Mouse (Mus musculus) midbrain, embryonic 12.5 days (tissue): ENCODE results near the gene Dhtkd1. TPM values are rescaled to one million over a fixed set of nuclear protein-coding genes. Genes with fewer than 3 reads are reported as not detected.
"Not testable (repeated sequence)": the region's sequence is repeated elsewhere in the genome, so short reads cannot be mapped to it uniquely, and the experiment has no call there.

Experiments
- ATAC-seq: fragments of 200-750 bp; cut with Nextera tagmentation; 2 replicates; pipeline ENCODE4 v1.8.0; 2017; ENCODE audit warnings: low read depth, moderate TSS enrichment, moderate library complexity; ENCODE audit not compliant: low FRiP score
- H3K27ac ChIP-seq: fragments of 300-500 bp; sonication (generic); replicated peaks from 2 replicates; pipeline ENCODE4 v1.5.1; 2016; ENCODE audit warnings: mild to moderate bottlenecking
- H3K27me3 ChIP-seq: fragments of 300-500 bp; sonication (generic); 2 replicates; pipeline ENCODE4 v1.6.1; 2016; ENCODE audit warnings: mild to moderate bottlenecking
- H3K36me3 ChIP-seq: fragments of 300-500 bp; sonication (generic); 2 replicates; pipeline ENCODE4 v1.6.1; 2016
- H3K4me1 ChIP-seq: fragments of 300-500 bp; sonication (generic); 2 replicates; pipeline ENCODE4 v1.6.1; 2016
- H3K4me2 ChIP-seq: fragments of 300-500 bp; sonication (generic); replicated peaks from 2 replicates; pipeline ENCODE4 v1.6.1; 2016; ENCODE audit warnings: mild to moderate bottlenecking, moderate library complexity
- H3K4me3 ChIP-seq: fragments of 300-500 bp; sonication (generic); 2 replicates; pipeline ENCODE4 v1.5.1; 2016; ENCODE audit warnings: mild to moderate bottlenecking
- H3K9ac ChIP-seq: fragments of 300-500 bp; sonication (generic); replicated peaks from 2 replicates; pipeline ENCODE4 v1.6.1; 2016; ENCODE audit warnings: mild to moderate bottlenecking, moderate library complexity
- H3K9me3 ChIP-seq: fragments of 300-500 bp; sonication (generic); 2 replicates; pipeline ENCODE4 v1.6.1; 2016; ENCODE audit warnings: mild to moderate bottlenecking
- WGBS: fragments of 180-500 bp; shearing (Covaris S2); methylation state at CpG from one replicate; pipeline ENCODE4 v1.1.7; 2016; 5-methylcytosine and 5-hydroxymethylcytosine counted together
- polyA plus RNA-seq: library from polyadenylated mRNA; unstranded; fragments of >200 nt; fragmentation: Nextera tagmentation; extraction: Ambion mirVana; gene quantifications from 2 replicates; pipeline ENCODE4 v1.2.1, GENCODE M21; 2016

The Dhtkd1 gene
- 5.5 and 6.1 TPM in 2 replicates for polyA plus RNA-seq

DNA sequence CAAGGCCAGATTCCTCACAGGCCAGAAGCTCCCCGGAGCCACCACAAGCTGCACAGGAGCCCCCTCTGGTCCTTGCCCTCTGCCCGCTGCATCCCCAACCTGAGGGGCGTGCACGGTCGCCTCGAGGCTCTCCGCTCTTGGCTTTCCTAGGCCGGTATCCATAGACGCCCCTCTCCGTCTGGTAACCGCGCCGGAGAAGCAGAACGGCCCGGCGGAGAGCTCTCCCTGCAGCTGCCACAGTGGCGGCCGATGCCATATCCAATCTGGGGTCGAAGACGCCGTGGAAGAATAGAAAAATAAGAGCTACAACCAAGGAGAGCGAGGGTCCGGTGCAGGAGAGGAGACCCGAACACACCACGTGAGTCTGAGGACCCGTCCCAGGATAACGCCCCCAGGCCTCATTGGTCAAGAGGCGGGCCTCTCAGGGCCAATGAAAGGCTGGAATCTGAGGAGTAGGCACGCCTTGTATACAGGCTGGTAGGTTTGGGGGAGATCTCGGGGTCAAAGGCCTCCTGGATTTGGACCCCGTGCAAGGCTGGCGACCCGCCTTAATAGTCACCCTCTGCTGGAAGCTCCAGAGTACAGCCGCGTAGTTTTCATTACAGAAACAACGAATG is at the start of gene Dhtkd1:
Dhtkd1 (minus strand) TSS at position 377 of the 617 bp plus-strand sequence.
- 0 out of 2 replicates have a peak within 1 kb of the TSS, but pooled peaks have one; percentile 7 for H3K27ac ChIP-seq
- ATAC-seq, result peak; percentile 94
- no peaks in the 10 kb centered on the region for H3K9me3 ChIP-seq
- WGBS, result 1% methylated on average over 36 of the region's 36 CpGs
- peak within 1 kb of the TSS; percentile 58 for H3K9ac ChIP-seq
- peaks cover 10% of the 10 kb centered on the region for H3K4me1 ChIP-seq
- H3K4me3 ChIP-seq, result peak within 1 kb of the TSS; percentile 57
- no peaks in the 10 kb centered on the region for H3K27me3 ChIP-seq
- H3K36me3 ChIP-seq, result no peaks in the 10 kb centered on the region
- peak within 1 kb of the TSS; percentile 74 for H3K4me2 ChIP-seq

GRCm38 (mm10) chr2:5977532-5977931 is 34.9 kb upstream of the Dhtkd1 start:
- no peak overlapping the region for H3K27ac ChIP-seq
- H3K27me3 ChIP-seq, result no peaks in the 10 kb centered on the region
- WGBS, result 87% methylated on average over 4 of the region's 4 CpGs
- H3K36me3 ChIP-seq, result peaks cover 45% of the 10 kb centered on the region
- H3K4me2 ChIP-seq, result no peak overlapping the region
- H3K9ac ChIP-seq, result no peak overlapping the region
- no peaks in the 10 kb centered on the region for H3K9me3 ChIP-seq
- H3K4me1 ChIP-seq, result no peaks in the 10 kb centered on the region
- no peak for ATAC-seq
- H3K4me3 ChIP-seq, result no peak overlapping the region

GRCm38 (mm10) chr2:5970629-5971028 is 28.0 kb upstream of the Dhtkd1 start:
- not testable (repeated sequence) for H3K9me3 ChIP-seq, H3K4me3 ChIP-seq, H3K27me3 ChIP-seq, H3K4me1 ChIP-seq, H3K4me2 ChIP-seq, ATAC-seq, H3K27ac ChIP-seq, H3K9ac ChIP-seq
- WGBS, result 93% methylated on average over 3 of the region's 3 CpGs
- H3K36me3 ChIP-seq, result peaks cover 20% of the 10 kb centered on the region

DNA sequence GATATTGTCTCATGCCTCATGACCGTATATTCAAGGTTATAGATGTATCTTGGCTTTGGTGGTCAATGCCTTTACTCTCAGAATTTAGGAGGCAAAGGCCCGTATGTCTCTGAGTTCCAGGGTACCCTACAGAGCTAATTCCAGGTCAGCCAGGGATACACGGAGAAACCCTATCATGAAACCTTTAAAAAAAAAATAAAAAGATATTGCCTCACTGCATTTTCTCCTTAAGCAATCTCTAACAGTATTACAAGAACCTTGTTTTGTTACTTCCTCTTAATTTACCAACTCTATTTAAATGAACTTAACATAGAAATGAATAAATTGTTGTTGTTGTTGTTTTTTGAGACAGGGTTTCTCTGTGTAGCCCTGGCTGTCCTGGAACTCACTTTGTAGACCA is 23.4 kb upstream of the Dhtkd1 start:
- peaks cover 35% of the 10 kb centered on the region for H3K36me3 ChIP-seq
- H3K27me3 ChIP-seq, result no peaks in the 10 kb centered on the region
- no peak for ATAC-seq
- no peak overlapping the region for H3K4me2 ChIP-seq
- no peaks in the 10 kb centered on the region for H3K4me1 ChIP-seq
- no peaks in the 10 kb centered on the region for H3K9me3 ChIP-seq
- H3K27ac ChIP-seq, result no peak overlapping the region
- no peak overlapping the region for H3K4me3 ChIP-seq
- H3K9ac ChIP-seq, result no peak overlapping the region
- 95% methylated on average over 3 of the region's 3 CpGs for WGBS

DNA sequence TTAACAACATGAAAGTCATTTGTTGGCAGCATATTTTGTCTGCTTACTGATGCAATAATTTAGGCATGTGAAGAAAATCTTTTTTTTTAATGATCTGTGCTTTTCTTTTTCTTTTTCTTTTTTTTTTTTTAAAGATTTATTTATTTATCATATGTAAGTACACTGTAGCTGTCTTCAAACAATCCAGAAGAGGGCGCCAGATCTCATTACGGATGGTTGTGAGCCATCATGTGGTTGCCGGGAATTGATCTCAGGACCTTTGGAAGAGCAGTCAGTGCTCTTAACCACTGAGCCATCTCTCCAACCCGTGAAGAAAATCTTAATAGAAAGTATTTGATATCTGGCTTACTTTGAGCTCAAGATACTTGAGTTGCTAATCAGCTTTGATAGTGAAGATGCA is 21.1 kb upstream of the Dhtkd1 start:
- H3K4me1 ChIP-seq, H3K27ac ChIP-seq, H3K4me3 ChIP-seq, H3K9ac ChIP-seq, H3K27me3 ChIP-seq, ATAC-seq, H3K9me3 ChIP-seq, H3K4me2 ChIP-seq: not testable (repeated sequence)
- 91% methylated on average over 4 of the region's 4 CpGs for WGBS
- H3K36me3 ChIP-seq, result peaks cover 45% of the 10 kb centered on the region

DNA sequence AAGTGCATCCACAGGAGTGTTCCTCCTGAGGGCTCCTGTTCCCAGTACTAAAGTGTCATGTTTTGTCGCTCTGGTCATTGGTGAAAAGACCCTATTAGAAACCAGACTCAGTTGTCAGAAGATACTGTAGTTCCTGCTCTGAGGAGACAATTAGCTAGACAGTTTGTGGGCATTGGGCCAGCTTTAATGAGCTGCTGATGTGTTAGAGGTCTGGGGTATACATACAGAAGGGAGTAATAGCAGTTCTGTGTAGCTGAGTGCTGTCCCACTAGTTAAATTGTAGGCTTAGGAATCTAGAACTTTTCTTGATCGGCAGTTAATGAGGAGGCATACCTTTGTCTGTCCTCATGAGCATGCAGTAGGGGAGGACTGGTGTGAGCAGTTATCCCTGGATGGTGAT is 19.7 kb upstream of the Dhtkd1 start:
- 96% methylated on average over 2 of the region's 2 CpGs for WGBS
- Histone ChIP-seq H3K4me2 (no peak overlapping the region), H3K4me1 (no peaks in the 10 kb centered on the region), H3K36me3 (peaks cover 59% of the 10 kb centered on the region), H3K9me3 (no peaks in the 10 kb centered on the region), H3K4me3 (no peak overlapping the region), H3K27ac (no peak overlapping the region), H3K9ac (no peak overlapping the region), H3K27me3 (no peaks in the 10 kb centered on the region)
- no peak for ATAC-seq

- no peak overlapping the region for H3K4me2 ChIP-seq
- no peaks in the 10 kb centered on the region for H3K9me3 ChIP-seq
- peaks cover 40% of the 10 kb centered on the region for H3K36me3 ChIP-seq
- no peak overlapping the region for H3K9ac ChIP-seq
- 94% methylated on average over 9 of the region's 9 CpGs for WGBS
- no peak for ATAC-seq
- H3K4me3 ChIP-seq, result no peak overlapping the region
- no peak overlapping the region for H3K27ac ChIP-seq
- no peaks in the 10 kb centered on the region for H3K27me3 ChIP-seq
- H3K4me1 ChIP-seq, result peaks cover under 1% of the 10 kb centered on the region
Observed at GRCm38 (mm10) chr2:5957705-5958104, 15.1 kb upstream of the Dhtkd1 start.

GRCm38 (mm10) chr2:5951621-5952211 is 9.1 kb upstream of the Dhtkd1 start:
- Histone ChIP-seq H3K4me2 (peak overlapping the region; percentile 92), H3K27me3 (no peaks in the 10 kb centered on the region), H3K9ac (peak overlapping the region; percentile 96), H3K27ac (peak overlapping the region; percentile 86), H3K36me3 (no peaks in the 10 kb centered on the region), H3K9me3 (no peaks in the 10 kb centered on the region), H3K4me3 (peak overlapping the region; percentile 98), H3K4me1 (peaks cover 14% of the 10 kb centered on the region)
- WGBS, result under 1% methylated on average over 41 of the region's 46 CpGs
- no peak for ATAC-seq

DNA sequence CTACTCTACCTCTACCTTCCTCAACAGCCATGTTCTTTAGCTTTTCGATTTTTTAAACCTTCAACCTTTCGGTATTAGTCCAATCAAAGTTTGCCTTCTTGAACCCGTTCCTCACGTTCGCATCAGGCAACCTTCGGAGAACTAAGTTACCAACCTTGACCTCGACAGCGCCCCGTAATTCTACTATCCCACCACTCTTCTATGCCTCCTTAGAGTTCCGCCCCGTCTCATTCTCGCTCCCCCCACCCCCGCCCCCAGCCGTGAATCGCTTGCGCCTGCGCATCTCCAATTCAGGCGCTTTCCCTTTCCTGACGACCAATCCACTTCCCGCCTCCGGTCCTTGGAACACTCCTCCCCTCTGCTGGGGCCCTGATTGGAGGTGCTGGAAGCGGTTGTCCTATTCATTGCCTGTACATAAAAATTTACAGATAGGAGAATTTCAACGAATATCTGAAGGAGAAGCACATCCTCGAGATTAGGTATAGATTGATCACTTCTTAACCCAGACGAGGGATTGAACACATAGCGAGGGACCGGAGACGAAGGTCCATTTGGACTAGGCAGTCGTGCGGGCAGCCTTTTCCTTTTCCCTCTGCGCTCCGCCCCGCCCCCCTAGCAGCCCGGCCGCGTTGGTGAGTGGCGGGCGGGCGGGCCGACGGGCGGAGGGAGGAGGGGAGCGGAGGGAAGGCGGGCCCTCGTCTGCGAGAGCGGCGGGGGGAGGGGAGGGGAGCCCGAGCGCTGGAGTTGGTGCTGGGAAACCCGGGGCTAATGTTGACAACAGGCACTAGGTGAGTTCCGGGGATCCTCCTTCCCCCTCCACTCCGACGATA is 8.4 kb upstream of the Dhtkd1 start, which contains the start of gene Upf2:
Upf2 (plus strand) TSS at position 704 of the 830 bp plus-strand sequence.
- H3K4me3 ChIP-seq, result peak within 1 kb of the TSS; percentile 98
- H3K27me3 ChIP-seq, result no peaks in the 10 kb centered on the region
- peaks cover 14% of the 10 kb centered on the region for H3K4me1 ChIP-seq
- H3K9ac ChIP-seq, result peak within 1 kb of the TSS; percentile 96
- H3K27ac ChIP-seq, result peak within 1 kb of the TSS; percentile 86
- no peaks in the 10 kb centered on the region for H3K36me3 ChIP-seq
- peak; percentile 95 for ATAC-seq
- under 1% methylated on average over 47 of the region's 54 CpGs for WGBS
- peak within 1 kb of the TSS; percentile 92 for H3K4me2 ChIP-seq
- H3K9me3 ChIP-seq, result no peaks in the 10 kb centered on the region

DNA sequence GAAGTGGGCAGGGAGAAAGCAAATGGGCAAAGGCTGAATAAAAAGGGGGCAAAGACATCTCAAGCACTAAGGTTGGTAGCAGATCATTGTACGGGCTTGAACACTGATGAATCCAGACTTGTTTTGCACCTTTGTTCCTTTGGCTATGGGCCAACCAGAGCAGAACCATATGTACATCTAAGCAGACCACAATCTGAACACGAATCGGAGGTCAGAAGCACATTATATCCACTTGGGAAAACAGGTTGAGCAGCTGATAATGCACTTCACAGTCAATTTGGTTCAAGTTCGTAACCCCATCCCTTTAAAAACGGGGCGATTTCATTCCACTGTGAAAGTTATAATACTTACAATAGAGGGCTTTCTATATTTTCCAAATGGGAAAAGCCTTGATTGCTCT is 7.7 kb upstream of the Dhtkd1 start:
- Histone ChIP-seq H3K4me3 (peak overlapping the region; percentile 98), H3K36me3 (no peaks in the 10 kb centered on the region), H3K27me3 (no peaks in the 10 kb centered on the region), H3K9me3 (no peaks in the 10 kb centered on the region), H3K4me2 (peak overlapping the region; percentile 92), H3K4me1 (peaks cover 14% of the 10 kb centered on the region), H3K27ac (0 out of 2 replicates have a peak overlapping the region, but pooled peaks have one; percentile 47), H3K9ac (peak overlapping the region; percentile 62; the same call in 1 of the 2 replicates)
- 16% methylated on average over 6 of the region's 6 CpGs for WGBS
- ATAC-seq, result no peak

GRCm38 (mm10) chr2:5949821-5950220 is 7.2 kb upstream of the Dhtkd1 start:
- Histone ChIP-seq H3K4me3 (peak overlapping the region; percentile 98), H3K4me2 (peak overlapping the region; percentile 92), H3K4me1 (peaks cover 14% of the 10 kb centered on the region)
- H3K9ac ChIP-seq, ATAC-seq, H3K27me3 ChIP-seq, H3K36me3 ChIP-seq, H3K9me3 ChIP-seq, H3K27ac ChIP-seq: not testable (repeated sequence)
- 96% methylated on average over 9 of the region's 9 CpGs for WGBS

DNA sequence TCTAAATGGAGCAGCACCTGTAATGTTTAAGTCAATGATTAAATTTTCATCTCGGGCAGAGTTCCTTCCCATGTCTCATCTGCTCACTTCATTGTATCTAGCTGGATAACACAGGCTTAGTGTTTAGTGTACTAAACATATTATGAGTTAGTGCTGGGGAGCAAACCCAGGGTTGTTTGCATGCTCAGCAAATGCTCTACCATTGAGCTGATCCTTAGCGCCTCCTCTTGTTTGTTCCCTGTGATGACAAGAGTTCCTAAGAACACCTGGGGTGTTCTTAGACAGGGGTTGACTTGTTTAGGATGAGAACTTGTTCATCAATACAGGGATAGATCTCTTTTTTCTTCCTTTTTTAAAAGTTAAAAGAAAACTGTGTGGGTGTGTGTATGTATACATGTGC is 6.4 kb upstream of the Dhtkd1 start:
- Histone ChIP-seq H3K27me3 (no peaks in the 10 kb centered on the region), H3K36me3 (no peaks in the 10 kb centered on the region), H3K4me3 (no peak overlapping the region), H3K9me3 (no peaks in the 10 kb centered on the region), H3K27ac (no peak overlapping the region), H3K4me2 (no peak overlapping the region), H3K4me1 (peaks cover 14% of the 10 kb centered on the region), H3K9ac (no peak overlapping the region)
- WGBS, result 94% methylated on average over 2 of the region's 2 CpGs
- ATAC-seq, result no peak
